Mouse (Mus musculus) erythroblast, embryonic 14.5 days (primary cell): Measurements from ENCODE around the gene Shmt2. TPM values are rescaled to one million over a fixed set of nuclear protein-coding genes. Genes with fewer than 3 reads are reported as not detected.

ENCODE experiments used
- H3K27me3 ChIP-seq: 2 replicates; pipeline ENCODE4 v1.6.1; 2012; ENCODE audit warnings: inconsistent platforms; ENCODE audit not compliant: control insufficient read depth
- H3K36me3 ChIP-seq: 2 replicates; pipeline ENCODE4 v1.6.1; 2012; ENCODE audit warnings: mild to moderate bottlenecking, inconsistent platforms; ENCODE audit not compliant: control insufficient read depth
- H3K4me1 ChIP-seq: 2 replicates; pipeline ENCODE4 v1.6.1; 2012; ENCODE audit warnings: inconsistent platforms; ENCODE audit not compliant: control insufficient read depth
- H3K4me3 ChIP-seq: replicated peaks from 2 replicates; pipeline ENCODE3; 2012; ENCODE audit warnings: moderate library complexity, mild to moderate bottlenecking, inconsistent platforms
- H3K9me3 ChIP-seq: 2 replicates; pipeline ENCODE4 v1.6.1; 2012; ENCODE audit warnings: low read length, inconsistent platforms, mixed read lengths; ENCODE audit not compliant: control insufficient read depth
- GATA1 ChIP-seq: IDR thresholded peaks from 2 replicates; pipeline ENCODE4 v1.6.1; 2012; ENCODE audit warnings: low read length, inconsistent platforms, mixed read lengths
- TAL1 ChIP-seq: IDR thresholded peaks from 3 replicates; pipeline ENCODE4 v1.6.1; 2012; ENCODE audit warnings: low read length, inconsistent platforms, mixed read lengths
- polyA plus RNA-seq: library from polyadenylated mRNA; stranded (reverse); fragments of >175 nt; gene quantifications from 2 replicates; pipeline ENCODE4 v1.2.3, GENCODE M21; 2012

Shmt2 gene
- polyA plus RNA-seq, 1 experiment, result 27.8 TPM

GRCm38 (mm10) chr10:127555703-127556102 lies 33.5 kb upstream of the Shmt2 start:
- TF ChIP-seq TAL1 (no peak), GATA1 (no peak)
- peaks cover 77% of the 10 kb centered on the region for H3K36me3 ChIP-seq
- no peak overlapping the region for H3K4me3 ChIP-seq
- H3K9me3 ChIP-seq, result no peaks in the 10 kb centered on the region; the same call in 1 of the 2 replicates
- no peaks in the 10 kb centered on the region for H3K4me1 ChIP-seq
- H3K27me3 ChIP-seq, result no peaks in the 10 kb centered on the region

DNA sequence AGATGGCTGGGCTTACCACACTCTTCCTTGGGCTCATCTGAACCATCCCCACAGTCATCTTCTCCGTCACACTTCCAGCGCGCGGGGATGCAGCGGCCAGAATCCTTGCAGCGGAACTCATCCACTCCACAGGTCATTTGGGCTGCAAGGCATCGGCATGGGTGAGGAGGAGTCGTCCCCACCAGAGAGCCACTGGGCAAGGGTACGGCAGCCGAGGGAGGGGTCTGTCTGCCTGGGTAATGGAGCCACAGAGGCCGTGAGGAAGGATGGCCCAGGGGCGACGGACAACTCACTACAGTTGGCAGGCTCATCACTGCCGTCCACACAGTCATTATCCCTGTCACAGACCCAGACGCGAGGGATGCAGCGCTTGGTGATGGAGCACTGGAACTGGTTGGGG lies 27.6 kb upstream of the Shmt2 start:
- no peaks in the 10 kb centered on the region for H3K9me3 ChIP-seq
- TF ChIP-seq TAL1 (no peak), GATA1 (no peak)
- H3K4me3 ChIP-seq, result no peak overlapping the region
- H3K27me3 ChIP-seq, result peaks cover 6% of the 10 kb centered on the region; the same call in 1 of the 2 replicates
- H3K36me3 ChIP-seq, result peaks cover 70% of the 10 kb centered on the region
- no peaks in the 10 kb centered on the region for H3K4me1 ChIP-seq

GRCm38 (mm10) chr10:127548236-127548635 lies 26.0 kb upstream of the Shmt2 start:
- Histone ChIP-seq H3K4me1 (no peaks in the 10 kb centered on the region), H3K9me3 (no peaks in the 10 kb centered on the region), H3K36me3 (peaks cover 55% of the 10 kb centered on the region), H3K4me3 (no peak overlapping the region), H3K27me3 (peaks cover 6% of the 10 kb centered on the region; the same call in 1 of the 2 replicates)
- TF ChIP-seq TAL1 (no peak), GATA1 (no peak)

GRCm38 (mm10) chr10:127546505-127546904 lies 24.3 kb upstream of the Shmt2 start:
- Histone ChIP-seq H3K27me3 (peaks cover 6% of the 10 kb centered on the region; the same call in 1 of the 2 replicates), H3K4me3 (no peak overlapping the region), H3K9me3 (no peaks in the 10 kb centered on the region), H3K4me1 (no peaks in the 10 kb centered on the region; the same call in 1 of the 2 replicates), H3K36me3 (peaks cover 46% of the 10 kb centered on the region)
- no peak for TF ChIP-seq TAL1

DNA sequence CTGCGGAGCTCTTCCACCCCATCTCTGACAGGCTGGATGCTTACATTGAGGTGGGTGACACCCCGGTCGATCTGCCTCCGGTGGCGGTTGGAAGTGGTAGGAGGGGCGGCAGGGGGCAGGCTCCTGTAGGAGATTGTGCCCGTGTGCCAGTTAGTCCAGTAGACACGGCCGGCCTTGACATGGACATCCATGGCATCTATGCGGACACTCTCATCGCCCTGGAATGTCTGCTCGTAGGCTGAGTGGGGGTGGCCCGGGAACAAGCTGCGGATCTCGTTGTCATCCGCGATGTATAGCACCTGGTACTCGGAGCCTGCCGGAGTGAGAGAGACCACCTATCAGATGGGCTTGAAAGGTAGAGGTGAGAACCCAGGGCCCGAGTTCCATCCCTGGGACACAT lies 22.1 kb upstream of the Shmt2 start:
- no peak overlapping the region for H3K4me3 ChIP-seq
- H3K36me3 ChIP-seq, result peaks cover 35% of the 10 kb centered on the region
- H3K4me1 ChIP-seq, result no peaks in the 10 kb centered on the region; the same call in 1 of the 2 replicates
- H3K9me3 ChIP-seq, result no peaks in the 10 kb centered on the region
- TF ChIP-seq GATA1, result no peak
- TF ChIP-seq TAL1, result no peak
- H3K27me3 ChIP-seq, result peaks cover 6% of the 10 kb centered on the region; the same call in 1 of the 2 replicates

GRCm38 (mm10) chr10:127543916-127544315 lies 21.7 kb upstream of the Shmt2 start:
- Histone ChIP-seq H3K4me3 (no peak overlapping the region), H3K4me1 (no peaks in the 10 kb centered on the region; the same call in 1 of the 2 replicates), H3K9me3 (no peaks in the 10 kb centered on the region), H3K27me3 (peaks cover 6% of the 10 kb centered on the region; the same call in 1 of the 2 replicates), H3K36me3 (peaks cover 32% of the 10 kb centered on the region)
- TF ChIP-seq TAL1 (no peak), GATA1 (no peak)

GRCm38 (mm10) chr10:127542720-127543119 lies 20.5 kb upstream of the Shmt2 start:
- peaks cover 26% of the 10 kb centered on the region; the same call in 1 of the 2 replicates for H3K36me3 ChIP-seq
- H3K4me3 ChIP-seq, result no peak overlapping the region
- no peak for TF ChIP-seq GATA1
- TF ChIP-seq TAL1, result no peak
- H3K9me3 ChIP-seq, result no peaks in the 10 kb centered on the region
- peaks cover 4% of the 10 kb centered on the region for H3K27me3 ChIP-seq
- no peaks in the 10 kb centered on the region; the same call in 1 of the 2 replicates for H3K4me1 ChIP-seq

DNA sequence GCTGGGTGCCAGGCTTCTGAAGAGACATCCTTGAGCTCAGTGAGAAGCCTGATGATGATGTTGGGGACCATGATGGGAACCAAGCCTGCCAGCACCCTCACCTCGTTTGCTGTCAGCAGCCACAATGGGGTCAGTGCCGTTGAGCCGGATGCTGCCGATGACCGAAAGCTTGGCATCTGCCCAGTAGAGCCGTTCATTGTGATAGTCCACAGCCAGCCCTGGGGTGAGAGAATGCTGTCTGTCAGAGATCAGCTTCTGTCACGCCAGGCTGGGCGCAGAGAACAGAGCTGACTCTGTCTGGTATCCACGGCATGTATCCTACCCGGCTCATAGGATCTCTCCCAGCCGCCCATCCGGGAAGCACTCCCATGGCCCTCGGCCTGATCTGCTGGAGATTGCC lies 19.8 kb upstream of the Shmt2 start:
- H3K27me3 ChIP-seq, result peaks cover 9% of the 10 kb centered on the region
- peaks cover 23% of the 10 kb centered on the region; the same call in 1 of the 2 replicates for H3K36me3 ChIP-seq
- H3K4me3 ChIP-seq, result no peak overlapping the region
- H3K4me1 ChIP-seq, result no peaks in the 10 kb centered on the region; the same call in 1 of the 2 replicates
- no peaks in the 10 kb centered on the region for H3K9me3 ChIP-seq
- no peak for TF ChIP-seq GATA1
- no peak for TF ChIP-seq TAL1

DNA sequence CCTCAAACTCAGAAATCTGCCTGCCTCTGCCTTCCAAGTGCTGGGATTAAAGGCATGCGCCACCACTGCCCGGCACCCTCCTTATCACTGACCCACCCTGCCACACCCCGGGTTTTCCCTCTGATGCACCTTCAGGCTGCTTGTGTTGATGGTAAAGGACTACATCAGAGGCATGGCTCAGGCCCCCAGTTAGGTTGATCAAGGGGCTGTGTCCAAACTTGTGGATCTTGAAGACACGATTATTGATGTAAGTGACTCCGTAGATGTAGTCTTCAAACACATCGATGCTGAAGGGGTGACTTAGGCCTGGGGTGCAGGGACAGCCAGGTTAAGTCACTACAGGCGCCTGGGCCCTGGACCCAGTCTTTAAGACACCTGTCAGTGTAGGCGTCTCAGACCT lies 19.3 kb upstream of the Shmt2 start:
- H3K4me1 ChIP-seq, result no peaks in the 10 kb centered on the region; the same call in 1 of the 2 replicates
- TF ChIP-seq GATA1 (no peak), TAL1 (no peak)
- peaks cover 19% of the 10 kb centered on the region; the same call in 1 of the 2 replicates for H3K36me3 ChIP-seq
- peaks cover 13% of the 10 kb centered on the region for H3K27me3 ChIP-seq
- no peaks in the 10 kb centered on the region for H3K9me3 ChIP-seq
- no peak overlapping the region for H3K4me3 ChIP-seq
